Mouse (Mus musculus): Measurements from ENCODE around the gene Arid4a. TPM values are rescaled to one million over a fixed set of nuclear protein-coding genes. Genes with fewer than 3 reads are reported as not detected.

Arid4a gene
- total and polyA plus RNA-seq, 3 experiments, result 6.7 to 13.0 TPM; not detected in 1

GRCm38 (mm10) chr12:70978345-70978744 is 37.4 kb upstream of the Arid4a start:
- no peak overlapping the region for H3K27ac ChIP-seq (ENCODE audit: control insufficient read depth, low read depth, low read length)
- peaks cover 0 to 12% of the 10 kb centered on the region in 2 experiments; a peak in 3 of 4 replicates for H3K4me1 ChIP-seq (ENCODE audit: control insufficient read depth in 1 of 2, insufficient read depth in 2 of 2, low read length in 2 of 2)
- H3K4me3 ChIP-seq (ENCODE audit: control insufficient read depth in 1 of 2, insufficient read depth in 1 of 2, low read depth in 2 of 2, low read length in 2 of 2), result no peak overlapping the region
- H3K27me3 ChIP-seq (ENCODE audit: control insufficient read depth in 1 of 2, insufficient read depth in 2 of 2, low read length in 2 of 2), result no peaks in the 10 kb centered on the region
- no peaks in the 10 kb centered on the region for H3K9me3 ChIP-seq (replicated peaks; ENCODE audit: insufficient read depth, low read length)
- TF ChIP-seq BHLHE40 (IDR thresholded peaks at IDR 0.05; ENCODE audit: borderline replicate concordance, low read depth, low read length) (no peak), RAD21 (IDR thresholded peaks at IDR 0.05; ENCODE audit: low read depth, low read length) (no peak), CTCF (IDR thresholded peaks at IDR 0.05 in 2 of 3, conservative IDR thresholded peaks at IDR 0.05 in 1 of 3; ENCODE audit: control insufficient read depth in 1 of 3, insufficient read depth in 1 of 3, low read depth in 2 of 3, low read length in 3 of 3, poor library complexity in 1 of 3, severe bottlenecking in 1 of 3) (no peak), SMC3 (IDR thresholded peaks at IDR 0.05; ENCODE audit: low read depth, low read length) (no peak), POLR2A (IDR thresholded peaks at IDR 0.05; ENCODE audit: control insufficient read depth in 1 of 2, insufficient read depth in 1 of 2, low read depth in 1 of 2, low read length in 2 of 2, poor library complexity in 1 of 2) (no peak), POLR2AphosphoS5 (IDR thresholded peaks at IDR 0.05; ENCODE audit: borderline replicate concordance, low read depth, low read length) (no peak), SIN3A (IDR thresholded peaks at IDR 0.05; ENCODE audit: low read length) (no peak), EP300 (IDR thresholded peaks at IDR 0.05; ENCODE audit: low read depth in 1 of 2, low read length in 2 of 2) (no peak), JUND (IDR thresholded peaks at IDR 0.05; ENCODE audit: low read depth, low read length) (no peak), ETS1 (IDR thresholded peaks at IDR 0.05; ENCODE audit: low read depth, low read length) (no peak), UBTF (IDR thresholded peaks at IDR 0.05; ENCODE audit: borderline replicate concordance, insufficient read depth, low read depth, low read length) (no peak), USF2 (IDR thresholded peaks at IDR 0.05; ENCODE audit: borderline replicate concordance in 1 of 2, insufficient read depth in 1 of 2, low read depth in 1 of 2, low read length in 2 of 2) (no peak), CHD1 (IDR thresholded peaks at IDR 0.05; ENCODE audit: low read depth, low read length) (no peak)
- no peak overlapping the region for H3K9ac ChIP-seq (ENCODE audit: control insufficient read depth, low read depth, low read length, poor library complexity, severe bottlenecking)
- H3K36me3 ChIP-seq (ENCODE audit: control insufficient read depth in 1 of 2, insufficient read depth in 2 of 2, low read length in 2 of 2), result peaks cover 15 to 40% of the 10 kb centered on the region in 2 experiments
- no peak for DNase-seq (ENCODE audit: low read depth, low spot score)
- peaks cover 67% of the 10 kb centered on the region for H3K79me2 ChIP-seq (ENCODE audit: control insufficient read depth, insufficient read depth, low read length, poor library complexity)

- Histone ChIP-seq H3K27me3 (ENCODE audit: control insufficient read depth in 1 of 2, insufficient read depth in 2 of 2, low read length in 2 of 2) (no peaks in the 10 kb centered on the region), H3K79me2 (ENCODE audit: control insufficient read depth, insufficient read depth, low read length, poor library complexity) (peaks cover 18% of the 10 kb centered on the region), H3K27ac (ENCODE audit: control insufficient read depth, low read depth, low read length) (no peak overlapping the region), H3K9me3 (replicated peaks; ENCODE audit: insufficient read depth, low read length) (no peaks in the 10 kb centered on the region), H3K4me3 (ENCODE audit: control insufficient read depth in 1 of 2, insufficient read depth in 1 of 2, low read depth in 2 of 2, low read length in 2 of 2) (no peak overlapping the region), H3K36me3 (ENCODE audit: control insufficient read depth in 1 of 2, insufficient read depth in 2 of 2, low read length in 2 of 2) (peaks cover 0 to 62% of the 10 kb centered on the region in 2 experiments; a peak in 2 of 4 replicates), H3K9ac (ENCODE audit: control insufficient read depth, low read depth, low read length, poor library complexity, severe bottlenecking) (no peak overlapping the region), H3K4me1 (ENCODE audit: control insufficient read depth in 1 of 2, insufficient read depth in 2 of 2, low read length in 2 of 2) (no peaks in the 10 kb centered on the region)
- DNase-seq (ENCODE audit: low read depth, low spot score), result no peak
- no peak for TF ChIP-seq RAD21 (IDR thresholded peaks at IDR 0.05; ENCODE audit: low read depth, low read length)
- TF ChIP-seq KAT2A (conservative IDR thresholded peaks at IDR 0.05; ENCODE audit: low read depth, low read length), result no peak
- TF ChIP-seq NRF1 (IDR thresholded peaks at IDR 0.05; ENCODE audit: insufficient read depth, low read depth, low read length, poor library complexity, severe bottlenecking), result no peak
- no peak for TF ChIP-seq USF2 (IDR thresholded peaks at IDR 0.05; ENCODE audit: borderline replicate concordance in 1 of 2, insufficient read depth in 1 of 2, low read depth in 1 of 2, low read length in 2 of 2)
- TF ChIP-seq JUND (IDR thresholded peaks at IDR 0.05; ENCODE audit: low read depth, low read length), result no peak
- TF ChIP-seq EP300 (IDR thresholded peaks at IDR 0.05; ENCODE audit: low read depth in 1 of 2, low read length in 2 of 2), result no peak
These were observed 30.8 kb upstream of the Arid4a start for GRCm38 (mm10) chr12:70984855-70985550.
